Mouse (Mus musculus) megakaryocyte, embryonic 14.5 days (primary cell): ENCODE data around the gene Sell.

ENCODE experiments used
- FLI1 ChIP-seq: IDR thresholded peaks from 2 replicates; pipeline ENCODE4 v1.6.1; 2012; ENCODE audit warnings: low read length, inconsistent platforms, mixed read lengths
- GATA1 ChIP-seq: IDR thresholded peaks from 3 replicates; pipeline ENCODE4 v1.6.1; 2012; ENCODE audit warnings: mixed read lengths, low read length, inconsistent platforms, borderline replicate concordance

DNA sequence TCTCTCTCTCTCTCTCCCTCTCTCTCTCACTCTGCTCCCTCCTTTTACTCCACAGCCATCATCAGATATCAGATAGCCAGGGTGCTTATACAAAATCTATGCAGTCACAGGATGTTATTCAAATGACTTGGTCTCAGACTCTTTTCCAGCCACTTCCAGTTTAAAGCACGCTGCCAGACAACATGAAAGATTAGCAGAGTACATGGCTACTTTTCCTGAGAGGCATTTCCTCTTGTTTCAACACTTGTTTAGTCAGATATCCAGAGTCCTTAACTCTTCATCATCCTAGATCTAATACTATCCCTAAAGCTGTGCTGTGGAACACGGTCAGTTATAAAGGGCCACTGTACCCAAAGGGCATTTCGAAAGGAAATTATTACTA lies 59.0 kb downstream of the Sell start:
- TF ChIP-seq GATA1, result no peak
- TF ChIP-seq FLI1, result no peak
